Mouse (Mus musculus) c-Kit-positive CD71-positive TER-119-negative erythroid progenitor cells, embryonic 14.5 days (primary cell): ENCODE measurements around the gene Lrmda.
A peak's percentile ranks its signal among the peaks of the same experiment; 100 is the strongest.

Source experiments
- DNase-seq: peaks from one replicate; pipeline ENCODE4 v3.0.0-alpha.2; 2013; ENCODE audit warnings: low read depth

Lrmda gene

GRCm38 (mm10) chr14:22509747-22510530 is 490.4 kb downstream of the Lrmda start:
- no peak for DNase-seq

- DNase-seq = no peak
These were observed 490.9 kb downstream of the Lrmda start for GRCm38 (mm10) chr14:22510531-22510785.

GRCm38 (mm10) chr14:22514362-22515084 is 495.0 kb downstream of the Lrmda start:
- no peak for DNase-seq

- DNase-seq = no peak
These were observed 511.2 kb downstream of the Lrmda start for GRCm38 (mm10) chr14:22530706-22531105.

GRCm38 (mm10) chr14:22533501-22533900 is 514.0 kb downstream of the Lrmda start:
- no peak for DNase-seq

- no peak for DNase-seq
These were observed 526.6 kb downstream of the Lrmda start for GRCm38 (mm10) chr14:22545887-22546675.

- DNase-seq = no peak
These were observed 527.1 kb downstream of the Lrmda start for GRCm38 (mm10) chr14:22546676-22546984.

GRCm38 (mm10) chr14:22548286-22548685 is 528.8 kb downstream of the Lrmda start:
- no peak for DNase-seq

GRCm38 (mm10) chr14:22549166-22549565 is 529.7 kb downstream of the Lrmda start:
- no peak for DNase-seq

- DNase-seq = no peak
These were observed 532.8 kb downstream of the Lrmda start for GRCm38 (mm10) chr14:22552358-22552757.

- no peak for DNase-seq
These were observed 533.3 kb downstream of the Lrmda start for GRCm38 (mm10) chr14:22552841-22553240.

GRCm38 (mm10) chr14:22553717-22554116 is 534.2 kb downstream of the Lrmda start:
- no peak for DNase-seq

- DNase-seq = no peak
These were observed 553.0 kb downstream of the Lrmda start for GRCm38 (mm10) chr14:22572486-22572885.

GRCm38 (mm10) chr14:22573585-22573984 is 554.1 kb downstream of the Lrmda start:
- DNase-seq = no peak

- no peak for DNase-seq
These were observed 554.5 kb downstream of the Lrmda start for GRCm38 (mm10) chr14:22574006-22574405.

GRCm38 (mm10) chr14:22576441-22576840 is 556.9 kb downstream of the Lrmda start:
- no peak for DNase-seq

- DNase-seq = no peak
These were observed 558.0 kb downstream of the Lrmda start for GRCm38 (mm10) chr14:22577411-22578037.

- DNase-seq = peak; percentile 8
These were observed 558.7 kb downstream of the Lrmda start for GRCm38 (mm10) chr14:22578224-22578623.

GRCm38 (mm10) chr14:22578986-22579385 is 559.5 kb downstream of the Lrmda start:
- no peak for DNase-seq

GRCm38 (mm10) chr14:22582065-22582464 is 562.6 kb downstream of the Lrmda start:
- no peak for DNase-seq

GRCm38 (mm10) chr14:22586281-22586680 is 566.8 kb downstream of the Lrmda start:
- no peak for DNase-seq

GRCm38 (mm10) chr14:22586796-22587195 is 567.3 kb downstream of the Lrmda start:
- no peak for DNase-seq
